Mouse (Mus musculus) small intestine, adult 2 months (tissue): ENCODE results near the gene Nkx2-1.

Source experiments
- CTCF ChIP-seq: fragments of 200-500 bp; IDR thresholded peaks from 2 replicates; pipeline ENCODE4 v1.5.1; 2012; ENCODE audit warnings: low read depth, mild to moderate bottlenecking, control low read depth, inconsistent platforms, low read length, moderate library complexity, mixed read lengths; ENCODE audit not compliant: insufficient replicate concordance, insufficient read length; ENCODE audit errors: extremely low read depth
- POLR2A ChIP-seq: fragments of 200-500 bp; IDR thresholded peaks from 2 replicates; pipeline ENCODE4 v1.6.1; 2012; ENCODE audit warnings: low read depth, mild to moderate bottlenecking, control low read depth, inconsistent platforms, low read length, moderate library complexity

DNA sequence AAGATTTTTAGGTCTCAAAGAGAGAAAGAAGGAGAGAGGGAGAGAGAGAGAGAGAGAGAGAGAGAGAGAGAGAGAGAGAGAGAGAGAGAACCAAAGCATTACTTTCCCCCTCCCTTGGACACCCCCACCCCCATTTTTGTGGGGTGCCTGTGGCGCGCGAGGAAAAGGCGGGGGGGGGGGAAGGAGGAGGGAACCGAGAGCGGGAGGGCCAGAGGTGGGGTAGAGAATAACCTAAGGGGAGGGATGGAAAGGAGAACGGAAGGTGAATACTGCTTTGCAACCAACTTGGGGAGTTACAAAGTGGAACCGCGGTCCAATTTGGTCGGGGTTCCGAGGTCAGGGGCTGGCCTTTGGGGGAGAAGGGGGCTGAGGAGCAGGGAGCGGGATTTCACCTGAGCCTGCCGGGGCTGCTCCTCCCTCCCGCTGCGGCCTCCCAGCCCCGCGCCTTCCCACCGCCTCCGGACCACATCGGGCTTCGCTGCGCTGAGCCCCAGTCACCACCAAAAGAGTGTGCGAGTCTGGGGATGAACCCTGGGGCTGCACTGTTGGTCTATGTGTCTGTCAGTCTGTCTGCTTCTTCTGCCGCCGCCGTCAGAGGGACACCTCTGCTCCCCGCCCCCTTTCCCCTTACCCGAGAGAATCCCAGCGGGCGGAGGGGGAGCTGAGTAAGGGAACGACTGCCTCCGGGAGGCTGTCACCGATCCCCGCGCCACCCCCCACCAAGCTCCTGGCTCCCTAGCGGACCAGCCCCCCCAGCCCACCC, 1.1 kb downstream of the Nkx2-1 start:
- no peak for TF ChIP-seq CTCF
- no peak for TF ChIP-seq POLR2A
